Mouse (Mus musculus): Measurements from ENCODE around the gene Tmem109. TPM values are rescaled to one million over a fixed set of nuclear protein-coding genes. Genes with fewer than 3 reads are reported as not detected.

Gene Tmem109
- polyA plus RNA-seq, 1 experiment from 2014 or later = 45.4 TPM

DNA sequence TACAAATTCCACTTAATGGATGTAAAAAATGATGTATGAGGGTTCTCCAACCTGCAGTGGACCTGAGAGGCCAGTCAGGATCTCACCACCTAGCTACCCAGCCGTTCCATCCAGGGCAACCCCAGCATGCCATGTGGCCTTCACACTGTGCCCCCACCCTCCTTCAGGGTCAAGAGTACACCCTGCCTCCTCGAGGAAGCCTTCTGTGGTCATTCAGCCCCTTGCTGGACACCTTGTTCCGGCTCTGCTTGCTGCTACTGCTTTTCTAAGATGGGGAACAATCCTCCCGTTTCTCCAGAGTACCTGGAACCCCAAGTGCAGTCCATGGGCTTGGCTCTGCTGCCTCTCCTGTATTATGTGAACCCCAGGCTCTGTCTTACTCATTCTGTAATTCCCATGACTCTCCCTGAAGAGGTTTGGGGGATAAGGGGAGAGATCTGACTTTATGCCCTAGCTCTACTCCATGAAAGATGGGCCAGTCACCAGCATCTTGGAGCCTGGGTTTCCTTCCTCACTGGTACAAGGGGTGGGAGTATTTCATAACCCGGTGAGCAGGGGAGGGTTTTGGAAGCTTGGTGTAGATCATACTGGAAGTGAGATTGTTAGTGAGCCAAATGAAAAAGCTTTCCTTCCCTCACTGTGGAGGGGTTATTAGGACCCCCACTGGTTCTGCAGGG is 13.7 kb downstream of the Tmem109 start:
- ATAC-seq (replicated peaks; ENCODE audit: low FRiP score) = no peak
- peak overlapping the region; percentile 62 for H3K4me2 ChIP-seq
- H3K9me3 ChIP-seq (ENCODE audit: control insufficient read depth, low read length) = no peaks in the 10 kb centered on the region
- peaks cover 15% of the 10 kb centered on the region for H3K36me3 ChIP-seq (ENCODE audit: control insufficient read depth, insufficient read depth, low read length)
- H3K27me3 ChIP-seq (replicated peaks; ENCODE audit: control insufficient read depth, insufficient read depth, low read length) = peaks cover 28% of the 10 kb centered on the region
- peak overlapping the region; percentile 55 for H3K4me3 ChIP-seq (ENCODE audit: low read depth, low read length)
- no peak overlapping the region for H3K27ac ChIP-seq (ENCODE audit: low read depth, low read length)
- 43% methylated on average over 5 of the region's 5 CpGs for WGBS
- DNase-seq (ENCODE audit: low spot score) = no peak
- no peak overlapping the region for H3K9ac ChIP-seq (ENCODE audit: low read depth, low read length)
- 0 out of 2 replicates have a peak, but pooled peaks cover 3% of the 10 kb centered on the region for H3K4me1 ChIP-seq (replicated peaks; ENCODE audit: control insufficient read depth, insufficient read depth, low read length)

GRCm38 (mm10) chr19:10866351-10866750 is 15.4 kb downstream of the Tmem109 start:
- Histone ChIP-seq H3K9me3 (ENCODE audit: control insufficient read depth, low read length) (no peaks in the 10 kb centered on the region), H3K9ac (ENCODE audit: low read depth, low read length) (no peak overlapping the region), H3K36me3 (ENCODE audit: control insufficient read depth, insufficient read depth, low read length) (peaks cover 12% of the 10 kb centered on the region), H3K4me2 (no peak overlapping the region), H3K4me3 (ENCODE audit: low read depth, low read length) (no peak overlapping the region), H3K27ac (ENCODE audit: low read depth, low read length) (no peak overlapping the region), H3K4me1 (replicated peaks; ENCODE audit: control insufficient read depth, insufficient read depth, low read length) (0 out of 2 replicates have a peak, but pooled peaks cover 3% of the 10 kb centered on the region), H3K27me3 (replicated peaks; ENCODE audit: control insufficient read depth, insufficient read depth, low read length) (peaks cover 28% of the 10 kb centered on the region)
- ATAC-seq (replicated peaks; ENCODE audit: low FRiP score) (no peak), DNase-seq (ENCODE audit: low spot score) (no peak)
- WGBS = 87% methylated on average over 13 of the region's 13 CpGs

DNA sequence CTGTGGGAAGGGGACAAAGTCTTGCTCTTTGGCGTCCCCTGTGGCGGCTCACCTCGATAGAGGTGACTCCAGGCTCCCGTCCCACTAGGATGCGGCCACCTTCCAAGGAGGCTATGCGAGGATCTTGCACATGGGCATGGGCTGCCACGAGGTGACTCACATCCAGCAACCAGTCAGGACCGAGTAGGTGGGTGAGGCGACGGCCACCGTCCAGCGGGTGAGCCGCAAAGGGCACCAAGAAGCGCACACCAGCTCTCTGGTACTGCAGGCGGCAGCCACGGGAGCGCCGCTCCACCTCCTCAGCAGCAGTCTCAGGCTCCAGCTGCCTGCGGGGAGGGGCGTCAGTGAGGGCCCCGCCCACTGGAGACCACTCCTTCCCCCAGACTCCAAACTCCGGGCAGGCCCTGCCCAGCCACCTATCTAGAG is 21.7 kb downstream of the Tmem109 start:
- Histone ChIP-seq H3K9ac (ENCODE audit: low read depth, low read length) (no peak overlapping the region), H3K4me3 (ENCODE audit: low read depth, low read length) (no peak overlapping the region), H3K27ac (ENCODE audit: low read depth, low read length) (no peak overlapping the region), H3K4me2 (no peak overlapping the region), H3K4me1 (replicated peaks; ENCODE audit: control insufficient read depth, insufficient read depth, low read length) (no peaks in the 10 kb centered on the region), H3K27me3 (replicated peaks; ENCODE audit: control insufficient read depth, insufficient read depth, low read length) (no peaks in the 10 kb centered on the region), H3K9me3 (ENCODE audit: control insufficient read depth, low read length) (no peaks in the 10 kb centered on the region), H3K36me3 (ENCODE audit: control insufficient read depth, insufficient read depth, low read length) (peaks cover 15% of the 10 kb centered on the region)
- DNase-seq (ENCODE audit: low spot score) (no peak), ATAC-seq (replicated peaks; ENCODE audit: low FRiP score) (no peak)
- WGBS = 40% methylated on average over 22 of the region's 22 CpGs

GRCm38 (mm10) chr19:10856520-10856919 is 25.3 kb downstream of the Tmem109 start:
- DNase-seq (ENCODE audit: low spot score) (no peak), ATAC-seq (replicated peaks; ENCODE audit: low FRiP score) (no peak)
- H3K9me3 ChIP-seq (ENCODE audit: control insufficient read depth, low read length) = no peaks in the 10 kb centered on the region
- H3K36me3 ChIP-seq (ENCODE audit: control insufficient read depth, insufficient read depth, low read length) = peaks cover 12% of the 10 kb centered on the region
- 0 out of 2 replicates have a peak, but pooled peaks cover 2% of the 10 kb centered on the region for H3K27me3 ChIP-seq (replicated peaks; ENCODE audit: control insufficient read depth, insufficient read depth, low read length)
- no peak overlapping the region for H3K9ac ChIP-seq (ENCODE audit: low read depth, low read length)
- no peak overlapping the region for H3K4me2 ChIP-seq
- no peak overlapping the region for H3K4me3 ChIP-seq (ENCODE audit: low read depth, low read length)
- H3K4me1 ChIP-seq (replicated peaks; ENCODE audit: control insufficient read depth, insufficient read depth, low read length) = no peaks in the 10 kb centered on the region
- no peak overlapping the region for H3K27ac ChIP-seq (ENCODE audit: low read depth, low read length)
- 56% methylated on average over 2 of the region's 2 CpGs for WGBS

DNA sequence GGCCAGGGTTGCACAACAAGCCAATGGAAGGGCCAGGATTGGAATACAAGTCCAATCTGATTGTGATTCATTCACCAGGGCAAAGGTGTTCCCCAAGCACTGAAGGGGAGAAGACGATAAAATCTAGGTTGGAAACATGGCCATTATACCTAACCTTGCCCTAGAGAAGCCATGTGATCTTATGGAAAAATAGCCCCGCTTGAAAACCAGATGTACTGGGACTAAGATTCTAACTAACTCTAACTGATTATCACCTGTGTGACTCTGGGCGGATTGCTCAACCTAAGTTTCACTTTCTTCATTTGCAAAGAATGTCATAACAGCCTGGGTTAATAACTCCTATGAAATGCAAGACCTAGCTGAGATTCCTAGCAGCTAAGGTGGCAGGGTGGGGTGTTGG is 26.4 kb downstream of the Tmem109 start:
- H3K9me3 ChIP-seq (ENCODE audit: control insufficient read depth, low read length) = no peaks in the 10 kb centered on the region
- no peak overlapping the region for H3K9ac ChIP-seq (ENCODE audit: low read depth, low read length)
- ATAC-seq (replicated peaks; ENCODE audit: low FRiP score) (no peak), DNase-seq (ENCODE audit: low spot score) (no peak)
- no peak overlapping the region for H3K4me2 ChIP-seq
- 78% methylated on average over 3 of the region's 3 CpGs for WGBS
- H3K4me1 ChIP-seq (replicated peaks; ENCODE audit: control insufficient read depth, insufficient read depth, low read length) = no peaks in the 10 kb centered on the region
- peaks cover 8% of the 10 kb centered on the region for H3K36me3 ChIP-seq (ENCODE audit: control insufficient read depth, insufficient read depth, low read length)
- H3K27ac ChIP-seq (ENCODE audit: low read depth, low read length) = no peak overlapping the region
- 0 out of 2 replicates have a peak, but pooled peaks cover 2% of the 10 kb centered on the region for H3K27me3 ChIP-seq (replicated peaks; ENCODE audit: control insufficient read depth, insufficient read depth, low read length)
- no peak overlapping the region for H3K4me3 ChIP-seq (ENCODE audit: low read depth, low read length)

DNA sequence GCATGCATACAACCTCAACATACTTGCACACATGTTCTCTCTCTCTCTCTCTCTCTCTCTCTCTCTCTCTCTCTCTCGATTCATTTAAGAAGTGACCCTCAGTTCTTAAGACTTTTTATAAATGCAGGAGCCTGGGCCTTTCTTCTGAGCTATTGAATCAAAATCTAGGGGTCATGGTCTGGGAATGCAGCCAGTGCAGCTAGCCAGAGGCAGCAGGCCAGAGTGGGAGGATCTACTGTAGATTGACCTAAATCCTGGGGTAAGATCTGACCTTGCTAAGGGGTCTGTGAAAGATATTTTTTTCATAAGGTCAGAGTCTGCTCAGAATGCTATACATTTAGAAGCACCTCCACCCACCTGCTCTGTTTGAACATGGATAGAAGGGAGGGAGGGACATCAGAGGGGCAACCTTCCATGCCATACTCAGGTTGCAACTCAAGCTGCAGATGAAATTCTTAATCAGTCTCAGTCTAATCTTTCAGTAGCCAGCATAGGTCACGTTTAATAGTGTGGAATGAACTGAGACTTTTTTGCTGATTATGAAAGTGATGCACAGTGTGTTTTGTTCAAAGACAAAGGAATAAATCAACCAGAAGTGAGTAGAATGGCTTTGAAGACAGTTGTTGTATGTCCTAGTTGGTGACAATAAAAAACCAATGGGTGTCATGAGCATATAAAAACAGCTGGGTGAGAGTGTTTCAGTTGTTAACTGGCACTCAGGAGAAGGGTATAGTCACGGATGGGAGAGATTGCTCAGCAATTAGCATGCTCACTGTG is 34.3 kb downstream of the Tmem109 start:
- Histone ChIP-seq H3K27ac (ENCODE audit: low read depth, low read length) (no peak overlapping the region), H3K36me3 (ENCODE audit: control insufficient read depth, insufficient read depth, low read length) (no peaks in the 10 kb centered on the region), H3K9me3 (ENCODE audit: control insufficient read depth, low read length) (no peaks in the 10 kb centered on the region), H3K4me1 (replicated peaks; ENCODE audit: control insufficient read depth, insufficient read depth, low read length) (no peaks in the 10 kb centered on the region), H3K4me3 (ENCODE audit: low read depth, low read length) (no peak overlapping the region), H3K9ac (ENCODE audit: low read depth, low read length) (no peak overlapping the region), H3K27me3 (replicated peaks; ENCODE audit: control insufficient read depth, insufficient read depth, low read length) (peaks cover 13% of the 10 kb centered on the region), H3K4me2 (no peak overlapping the region)
- DNase-seq (ENCODE audit: low spot score) = no peak
- 62% methylated on average over 3 of the region's 3 CpGs for WGBS
- no peak for ATAC-seq (replicated peaks; ENCODE audit: low FRiP score)

- peaks cover 13% of the 10 kb centered on the region for H3K27me3 ChIP-seq (replicated peaks; ENCODE audit: control insufficient read depth, insufficient read depth, low read length)
- WGBS = 75% methylated on average over 7 of the region's 7 CpGs
- H3K4me1 ChIP-seq (replicated peaks; ENCODE audit: control insufficient read depth, insufficient read depth, low read length) = peaks cover 5% of the 10 kb centered on the region; the same call in 1 of the 2 replicates
- H3K36me3 ChIP-seq (ENCODE audit: control insufficient read depth, insufficient read depth, low read length) = no peaks in the 10 kb centered on the region
- H3K4me2 ChIP-seq = no peak overlapping the region
- H3K9ac ChIP-seq (ENCODE audit: low read depth, low read length) = no peak overlapping the region
- H3K9me3 ChIP-seq (ENCODE audit: control insufficient read depth, low read length) = no peaks in the 10 kb centered on the region
- DNase-seq (ENCODE audit: low spot score) (no peak), ATAC-seq (replicated peaks; ENCODE audit: low FRiP score) (no peak)
- no peak overlapping the region for H3K4me3 ChIP-seq (ENCODE audit: low read depth, low read length)
- no peak overlapping the region for H3K27ac ChIP-seq (ENCODE audit: low read depth, low read length)
Measured at GRCm38 (mm10) chr19:10846150-10846549, 35.7 kb downstream of the Tmem109 start.

DNA sequence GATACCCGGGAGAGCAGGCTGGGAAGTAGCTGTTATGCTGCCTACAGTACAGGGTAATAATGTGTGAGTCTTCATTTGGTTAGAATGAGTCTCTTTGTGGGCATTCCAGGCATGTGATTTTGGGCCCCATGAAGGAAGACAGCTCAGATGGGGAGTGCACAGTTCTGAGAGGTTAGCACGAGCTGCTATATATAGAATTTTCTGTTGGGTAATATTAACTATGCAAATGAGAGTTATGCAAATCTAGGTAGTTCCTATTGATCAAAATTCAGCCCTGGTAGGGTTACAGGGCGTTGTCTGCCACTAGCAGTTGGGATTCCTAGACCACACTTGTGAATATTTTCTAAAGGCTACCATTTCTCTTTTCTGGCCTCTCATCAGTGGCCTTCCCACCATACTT is 36.3 kb downstream of the Tmem109 start:
- Histone ChIP-seq H3K36me3 (ENCODE audit: control insufficient read depth, insufficient read depth, low read length) (no peaks in the 10 kb centered on the region), H3K4me3 (ENCODE audit: low read depth, low read length) (no peak overlapping the region), H3K4me2 (no peak overlapping the region), H3K27me3 (replicated peaks; ENCODE audit: control insufficient read depth, insufficient read depth, low read length) (peaks cover 13% of the 10 kb centered on the region), H3K27ac (ENCODE audit: low read depth, low read length) (no peak overlapping the region), H3K9ac (ENCODE audit: low read depth, low read length) (no peak overlapping the region), H3K4me1 (replicated peaks; ENCODE audit: control insufficient read depth, insufficient read depth, low read length) (peaks cover 5% of the 10 kb centered on the region; the same call in 1 of the 2 replicates), H3K9me3 (ENCODE audit: control insufficient read depth, low read length) (no peaks in the 10 kb centered on the region)
- ATAC-seq (replicated peaks; ENCODE audit: low FRiP score) (no peak), DNase-seq (ENCODE audit: low spot score) (no peak)
- 75% methylated on average over 3 of the region's 3 CpGs for WGBS

Data from liver, embryonic 11.5 days (tissue).